Mouse (Mus musculus): ENCODE measurements around the gene Myh10.

The Myh10 gene

GRCm38 (mm10) chr11:68691321-68692009 is at the start of gene Myh10:
TSS of gene Myh10 (plus strand) at chr11:68691559.
- in situ Hi-C loops (cut with MboI, MseI) = no loop called here

GRCm38 (mm10) chr11:68644781-68645180 is 46.6 kb upstream of the Myh10 start:
- in situ Hi-C loops (cut with MboI, MseI) = no loop called here

GRCm38 (mm10) chr11:68647808-68648207 is 43.6 kb upstream of the Myh10 start:
- in situ Hi-C loops (cut with MboI, MseI) = no loop called here

GRCm38 (mm10) chr11:68648385-68649148 is 42.8 kb upstream of the Myh10 start:
- in situ Hi-C loops (cut with MboI, MseI) = no loop called here

GRCm38 (mm10) chr11:68651518-68651917 is 39.8 kb upstream of the Myh10 start:
- in situ Hi-C loops (cut with MboI, MseI) = no loop called here

GRCm38 (mm10) chr11:68655524-68655923 is 35.8 kb upstream of the Myh10 start:
- in situ Hi-C loops (cut with MboI, MseI) = no loop called here

GRCm38 (mm10) chr11:68656887-68657685 is 34.3 kb upstream of the Myh10 start:
- in situ Hi-C loops (cut with MboI, MseI) = no loop called here

GRCm38 (mm10) chr11:68657811-68658210 is 33.5 kb upstream of the Myh10 start:
- in situ Hi-C loops (cut with MboI, MseI) = no loop called here

- in situ Hi-C loops (cut with MboI, MseI) = no loop called here
Observed at GRCm38 (mm10) chr11:68665331-68665730, 26.0 kb upstream of the Myh10 start.

GRCm38 (mm10) chr11:68666210-68666609 is 25.1 kb upstream of the Myh10 start:
- in situ Hi-C loops (cut with MboI, MseI) = no loop called here

GRCm38 (mm10) chr11:68672270-68672970 is 18.9 kb upstream of the Myh10 start:
- in situ Hi-C loops (cut with MboI, MseI) = no loop called here

GRCm38 (mm10) chr11:68674071-68674470 is 17.3 kb upstream of the Myh10 start:
- in situ Hi-C loops (cut with MboI, MseI) = no loop called here

GRCm38 (mm10) chr11:68674643-68675042 is 16.7 kb upstream of the Myh10 start:
- in situ Hi-C loops (cut with MboI, MseI) = no loop called here

- in situ Hi-C loops (cut with MboI, MseI) = no loop called here
Observed at GRCm38 (mm10) chr11:68675274-68675673, 16.1 kb upstream of the Myh10 start.

- in situ Hi-C loops (cut with MboI, MseI) = no loop called here
Observed at GRCm38 (mm10) chr11:68681254-68681839, 10.0 kb upstream of the Myh10 start.

GRCm38 (mm10) chr11:68682136-68682806 is 9.1 kb upstream of the Myh10 start:
- in situ Hi-C loops (cut with MboI, MseI) = no loop called here

GRCm38 (mm10) chr11:68686001-68686400 is 5.4 kb upstream of the Myh10 start:
- in situ Hi-C loops (cut with MboI, MseI) = no loop called here

GRCm38 (mm10) chr11:68689304-68689703 is 2.1 kb upstream of the Myh10 start:
- in situ Hi-C loops (cut with MboI, MseI) = no loop called here

- in situ Hi-C loops (cut with MboI, MseI) = no loop called here
Observed at GRCm38 (mm10) chr11:68690465-68690864, 894 bp upstream of the Myh10 start.

- in situ Hi-C loops (cut with MboI, MseI) = no loop called here
Observed at GRCm38 (mm10) chr11:68692010-68692692, 792 bp downstream of the Myh10 start.

All from regulatory T cell (primary cell).